Mouse (Mus musculus): ENCODE data around the gene H2al1d. TPM values are rescaled to one million over a fixed set of nuclear protein-coding genes. Genes with fewer than 3 reads are reported as not detected.
"Not testable (repeated sequence)": the region's sequence is repeated elsewhere in the genome, so short reads cannot be mapped to it uniquely, and the experiment has no call there.

Gene H2al1d
- polyA plus RNA-seq (2014; fragmentation: Nextera tagmentation; extraction: Ambion mirVana) = not detected in 2 replicates

GRCm38 (mm10) chrX:11308524-11308923 lies at the start of gene H2al1d:
Gene H2al1d (plus strand): TSS chrX:11308824.
- H3K27me3 ChIP-seq (ENCODE audit: control insufficient read depth, insufficient read depth, low read length); ATAC-seq (replicated peaks; ENCODE audit: insufficient number of reproducible peaks, low FRiP score, low TSS enrichment); H3K4me3 ChIP-seq (ENCODE audit: low read depth, low read length); H3K27ac ChIP-seq (ENCODE audit: low read depth, low read length); H3K9ac ChIP-seq (ENCODE audit: low read depth, low read length); H3K4me1 ChIP-seq (ENCODE audit: control insufficient read depth, insufficient read depth, low read length); H3K36me3 ChIP-seq (ENCODE audit: control insufficient read depth, insufficient read depth, low read length); H3K9me3 ChIP-seq (replicated peaks; ENCODE audit: control insufficient read depth, low read length); H3K4me2 ChIP-seq: not testable (repeated sequence)
- no CpG with 5 or more reads among the region's 6 CpGs for WGBS (ENCODE audit: insufficient replicate concordance)

GRCm38 (mm10) chrX:11264918-11265317 lies 43.7 kb upstream of the H2al1d start:
- H3K27me3 ChIP-seq (ENCODE audit: control insufficient read depth, insufficient read depth, low read length) = no peaks in the 10 kb centered on the region
- no peaks in the 10 kb centered on the region for H3K9me3 ChIP-seq (replicated peaks; ENCODE audit: control insufficient read depth, low read length)
- no peak overlapping the region for H3K9ac ChIP-seq (ENCODE audit: low read depth, low read length)
- no peak for ATAC-seq (replicated peaks; ENCODE audit: insufficient number of reproducible peaks, low FRiP score, low TSS enrichment)
- no peaks in the 10 kb centered on the region for H3K36me3 ChIP-seq (ENCODE audit: control insufficient read depth, insufficient read depth, low read length)
- H3K27ac ChIP-seq (ENCODE audit: low read depth, low read length) = no peak overlapping the region
- no peak overlapping the region for H3K4me3 ChIP-seq (ENCODE audit: low read depth, low read length)
- WGBS (ENCODE audit: insufficient replicate concordance) = 68% methylated on average over 8 of the region's 8 CpGs
- H3K4me1 ChIP-seq (ENCODE audit: control insufficient read depth, insufficient read depth, low read length) = no peaks in the 10 kb centered on the region
- no peak overlapping the region for H3K4me2 ChIP-seq

- 58% methylated on average over 7 of the region's 7 CpGs for WGBS (ENCODE audit: insufficient replicate concordance)
- Histone ChIP-seq H3K9me3 (replicated peaks; ENCODE audit: control insufficient read depth, low read length) (no peaks in the 10 kb centered on the region), H3K9ac (ENCODE audit: low read depth, low read length) (no peak overlapping the region), H3K4me1 (ENCODE audit: control insufficient read depth, insufficient read depth, low read length) (no peaks in the 10 kb centered on the region), H3K4me2 (no peak overlapping the region), H3K4me3 (ENCODE audit: low read depth, low read length) (no peak overlapping the region), H3K27me3 (ENCODE audit: control insufficient read depth, insufficient read depth, low read length) (no peaks in the 10 kb centered on the region), H3K36me3 (ENCODE audit: control insufficient read depth, insufficient read depth, low read length) (no peaks in the 10 kb centered on the region), H3K27ac (ENCODE audit: low read depth, low read length) (no peak overlapping the region)
- ATAC-seq (replicated peaks; ENCODE audit: insufficient number of reproducible peaks, low FRiP score, low TSS enrichment) = no peak
Measured at GRCm38 (mm10) chrX:11267791-11268190, 40.8 kb upstream of the H2al1d start.

GRCm38 (mm10) chrX:11269074-11269473 lies 39.5 kb upstream of the H2al1d start:
- no peaks in the 10 kb centered on the region for H3K4me1 ChIP-seq (ENCODE audit: control insufficient read depth, insufficient read depth, low read length)
- no peak overlapping the region for H3K4me2 ChIP-seq
- H3K27ac ChIP-seq (ENCODE audit: low read depth, low read length) = no peak overlapping the region
- no peaks in the 10 kb centered on the region for H3K36me3 ChIP-seq (ENCODE audit: control insufficient read depth, insufficient read depth, low read length)
- H3K9me3 ChIP-seq (replicated peaks; ENCODE audit: control insufficient read depth, low read length) = no peaks in the 10 kb centered on the region
- 82% methylated on average over 3 of the region's 3 CpGs for WGBS (ENCODE audit: insufficient replicate concordance)
- no peaks in the 10 kb centered on the region for H3K27me3 ChIP-seq (ENCODE audit: control insufficient read depth, insufficient read depth, low read length)
- no peak overlapping the region for H3K9ac ChIP-seq (ENCODE audit: low read depth, low read length)
- H3K4me3 ChIP-seq (ENCODE audit: low read depth, low read length) = no peak overlapping the region
- ATAC-seq (replicated peaks; ENCODE audit: insufficient number of reproducible peaks, low FRiP score, low TSS enrichment) = no peak

- Histone ChIP-seq H3K9ac (ENCODE audit: low read depth, low read length) (no peak overlapping the region), H3K27me3 (ENCODE audit: control insufficient read depth, insufficient read depth, low read length) (no peaks in the 10 kb centered on the region), H3K4me2 (no peak overlapping the region), H3K27ac (ENCODE audit: low read depth, low read length) (no peak overlapping the region), H3K4me1 (ENCODE audit: control insufficient read depth, insufficient read depth, low read length) (no peaks in the 10 kb centered on the region), H3K36me3 (ENCODE audit: control insufficient read depth, insufficient read depth, low read length) (no peaks in the 10 kb centered on the region), H3K4me3 (ENCODE audit: low read depth, low read length) (no peak overlapping the region), H3K9me3 (replicated peaks; ENCODE audit: control insufficient read depth, low read length) (no peaks in the 10 kb centered on the region)
- WGBS (ENCODE audit: insufficient replicate concordance) = 72% methylated on average over 3 of the region's 3 CpGs
- no peak for ATAC-seq (replicated peaks; ENCODE audit: insufficient number of reproducible peaks, low FRiP score, low TSS enrichment)
Measured at GRCm38 (mm10) chrX:11273190-11273589, 35.4 kb upstream of the H2al1d start.

- Histone ChIP-seq H3K4me1 (ENCODE audit: control insufficient read depth, insufficient read depth, low read length) (no peaks in the 10 kb centered on the region), H3K4me3 (ENCODE audit: low read depth, low read length) (no peak overlapping the region), H3K27ac (ENCODE audit: low read depth, low read length) (no peak overlapping the region), H3K36me3 (ENCODE audit: control insufficient read depth, insufficient read depth, low read length) (no peaks in the 10 kb centered on the region), H3K4me2 (no peak overlapping the region), H3K27me3 (ENCODE audit: control insufficient read depth, insufficient read depth, low read length) (no peaks in the 10 kb centered on the region), H3K9me3 (replicated peaks; ENCODE audit: control insufficient read depth, low read length) (no peaks in the 10 kb centered on the region), H3K9ac (ENCODE audit: low read depth, low read length) (no peak overlapping the region)
- ATAC-seq (replicated peaks; ENCODE audit: insufficient number of reproducible peaks, low FRiP score, low TSS enrichment) = no peak
- 68% methylated on average over 6 of the region's 6 CpGs for WGBS (ENCODE audit: insufficient replicate concordance)
Measured at GRCm38 (mm10) chrX:11277083-11277482, 31.5 kb upstream of the H2al1d start.

GRCm38 (mm10) chrX:11280741-11281140 lies 27.9 kb upstream of the H2al1d start:
- no peaks in the 10 kb centered on the region for H3K4me1 ChIP-seq (ENCODE audit: control insufficient read depth, insufficient read depth, low read length)
- 60% methylated on average over 2 of the region's 2 CpGs for WGBS (ENCODE audit: insufficient replicate concordance)
- no peak overlapping the region for H3K9ac ChIP-seq (ENCODE audit: low read depth, low read length)
- no peaks in the 10 kb centered on the region for H3K36me3 ChIP-seq (ENCODE audit: control insufficient read depth, insufficient read depth, low read length)
- 0 out of 2 replicates have a peak, but pooled peaks cover 2% of the 10 kb centered on the region for H3K27me3 ChIP-seq (ENCODE audit: control insufficient read depth, insufficient read depth, low read length)
- H3K4me3 ChIP-seq (ENCODE audit: low read depth, low read length) = no peak overlapping the region
- H3K4me2 ChIP-seq = no peak overlapping the region
- no peak for ATAC-seq (replicated peaks; ENCODE audit: insufficient number of reproducible peaks, low FRiP score, low TSS enrichment)
- H3K27ac ChIP-seq (ENCODE audit: low read depth, low read length) = no peak overlapping the region
- H3K9me3 ChIP-seq (replicated peaks; ENCODE audit: control insufficient read depth, low read length) = no peaks in the 10 kb centered on the region

- Histone ChIP-seq H3K9ac (ENCODE audit: low read depth, low read length) (no peak overlapping the region), H3K4me3 (ENCODE audit: low read depth, low read length) (no peak overlapping the region), H3K4me1 (ENCODE audit: control insufficient read depth, insufficient read depth, low read length) (no peaks in the 10 kb centered on the region), H3K27me3 (ENCODE audit: control insufficient read depth, insufficient read depth, low read length) (peaks cover 5% of the 10 kb centered on the region; the same call in 1 of the 2 replicates), H3K9me3 (replicated peaks; ENCODE audit: control insufficient read depth, low read length) (no peaks in the 10 kb centered on the region), H3K27ac (ENCODE audit: low read depth, low read length) (no peak overlapping the region), H3K4me2 (no peak overlapping the region), H3K36me3 (ENCODE audit: control insufficient read depth, insufficient read depth, low read length) (no peaks in the 10 kb centered on the region)
- ATAC-seq (replicated peaks; ENCODE audit: insufficient number of reproducible peaks, low FRiP score, low TSS enrichment) = no peak
- 48% methylated on average over 14 of the region's 14 CpGs for WGBS (ENCODE audit: insufficient replicate concordance)
Measured at GRCm38 (mm10) chrX:11288306-11288882, 20.2 kb upstream of the H2al1d start.

GRCm38 (mm10) chrX:11289244-11289643 lies 19.4 kb upstream of the H2al1d start:
- no peak for ATAC-seq (replicated peaks; ENCODE audit: insufficient number of reproducible peaks, low FRiP score, low TSS enrichment)
- Histone ChIP-seq H3K4me2 (no peak overlapping the region), H3K9me3 (replicated peaks; ENCODE audit: control insufficient read depth, low read length) (no peaks in the 10 kb centered on the region), H3K4me1 (ENCODE audit: control insufficient read depth, insufficient read depth, low read length) (no peaks in the 10 kb centered on the region), H3K9ac (ENCODE audit: low read depth, low read length) (no peak overlapping the region), H3K4me3 (ENCODE audit: low read depth, low read length) (no peak overlapping the region), H3K27ac (ENCODE audit: low read depth, low read length) (no peak overlapping the region), H3K27me3 (ENCODE audit: control insufficient read depth, insufficient read depth, low read length) (peaks cover 5% of the 10 kb centered on the region; the same call in 1 of the 2 replicates), H3K36me3 (ENCODE audit: control insufficient read depth, insufficient read depth, low read length) (no peaks in the 10 kb centered on the region)
- WGBS (ENCODE audit: insufficient replicate concordance) = 55% methylated on average over 4 of the region's 4 CpGs
